Mouse (Mus musculus): Measurements from ENCODE around the gene Gtf2ird1. TPM values are rescaled to one million over a fixed set of nuclear protein-coding genes. Genes with fewer than 3 reads are reported as not detected.

Gtf2ird1 gene
- polyA plus RNA-seq, 1 experiment = 62.0 TPM

- no peak overlapping the region for H3ac ChIP-seq (ENCODE audit: control insufficient read depth, insufficient read length)
- no peak overlapping the region for H3K4me3 ChIP-seq
- TF ChIP-seq MYOD1 (IDR thresholded peaks at IDR 0.05; ENCODE audit: control insufficient read depth in 1 of 3, insufficient read length in 2 of 3, low read depth in 2 of 3) (no peak), TCF3 (IDR thresholded peaks at IDR 0.05; ENCODE audit: insufficient read length, low read depth) (no peak), MAX (IDR thresholded peaks at IDR 0.05; ENCODE audit: low read depth) (no peak), CEBPB (IDR thresholded peaks at IDR 0.05; ENCODE audit: insufficient read depth, poor library complexity, severe bottlenecking) (no peak), USF1 (IDR thresholded peaks at IDR 0.05; ENCODE audit: low read depth) (no peak), REST (IDR thresholded peaks at IDR 0.05; ENCODE audit: insufficient read depth, insufficient read length) (no peak), E2F4 (IDR thresholded peaks at IDR 0.05; ENCODE audit: insufficient read depth) (no peak), MYOG (IDR thresholded peaks at IDR 0.05; ENCODE audit: control insufficient read depth in 1 of 3, insufficient read depth in 1 of 3, insufficient read length in 2 of 3, low read depth in 2 of 3) (no peak), POLR2A (IDR thresholded peaks at IDR 0.05; ENCODE audit: insufficient read length, low read depth) (no peak), POLR2AphosphoS2 (IDR thresholded peaks at IDR 0.05; ENCODE audit: insufficient read length, low read depth) (no peak), TCF12 (IDR thresholded peaks at IDR 0.05; ENCODE audit: insufficient read depth, poor library complexity, severe bottlenecking) (no peak), SRF (IDR thresholded peaks at IDR 0.05; ENCODE audit: control insufficient read depth, insufficient read length, low read depth) (no peak)
- no peaks in the 10 kb centered on the region for H3K27me3 ChIP-seq (ENCODE audit: control insufficient read depth, insufficient read depth, insufficient read length)
- H3K36me3 ChIP-seq (ENCODE audit: control insufficient read depth, insufficient read depth) = no peaks in the 10 kb centered on the region
- H3K4me2 ChIP-seq (ENCODE audit: low read depth) = no peak overlapping the region
- no peaks in the 10 kb centered on the region for H3K79me2 ChIP-seq (ENCODE audit: control insufficient read depth, insufficient read depth)
Observed at GRCm38 (mm10) chr5:134489583-134489982, 33.1 kb upstream of the Gtf2ird1 start.

DNA sequence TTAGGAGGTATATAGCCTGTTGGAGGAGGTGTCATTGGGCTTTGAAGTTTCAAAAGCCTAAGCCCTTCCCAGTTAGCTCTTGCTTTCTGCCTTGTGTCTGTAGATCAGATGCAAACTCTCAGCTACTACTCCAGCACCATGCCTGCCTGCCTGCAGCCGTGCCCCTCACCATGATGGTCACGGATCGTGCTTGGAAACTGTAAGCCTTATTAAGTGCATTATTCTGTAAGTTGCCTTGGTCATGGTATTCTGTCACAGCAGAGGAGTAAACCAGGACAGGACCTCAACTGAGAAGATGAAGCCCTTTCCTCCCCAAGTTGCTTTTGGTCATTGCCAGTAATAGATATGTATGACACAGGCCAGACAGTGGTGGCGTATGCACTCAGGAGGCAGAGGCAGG lies 32.1 kb upstream of the Gtf2ird1 start:
- Histone ChIP-seq H3K79me2 (ENCODE audit: control insufficient read depth, insufficient read depth) (no peaks in the 10 kb centered on the region), H3K36me3 (ENCODE audit: control insufficient read depth, insufficient read depth) (no peaks in the 10 kb centered on the region), H3K4me2 (ENCODE audit: low read depth) (no peak overlapping the region), H3K27me3 (ENCODE audit: control insufficient read depth, insufficient read depth, insufficient read length) (no peaks in the 10 kb centered on the region), H3K4me3 (no peak overlapping the region), H3ac (ENCODE audit: control insufficient read depth, insufficient read length) (no peak overlapping the region)
- TF ChIP-seq USF1 (IDR thresholded peaks at IDR 0.05; ENCODE audit: low read depth) (no peak), SRF (IDR thresholded peaks at IDR 0.05; ENCODE audit: control insufficient read depth, insufficient read length, low read depth) (no peak), REST (IDR thresholded peaks at IDR 0.05; ENCODE audit: insufficient read depth, insufficient read length) (no peak)

DNA sequence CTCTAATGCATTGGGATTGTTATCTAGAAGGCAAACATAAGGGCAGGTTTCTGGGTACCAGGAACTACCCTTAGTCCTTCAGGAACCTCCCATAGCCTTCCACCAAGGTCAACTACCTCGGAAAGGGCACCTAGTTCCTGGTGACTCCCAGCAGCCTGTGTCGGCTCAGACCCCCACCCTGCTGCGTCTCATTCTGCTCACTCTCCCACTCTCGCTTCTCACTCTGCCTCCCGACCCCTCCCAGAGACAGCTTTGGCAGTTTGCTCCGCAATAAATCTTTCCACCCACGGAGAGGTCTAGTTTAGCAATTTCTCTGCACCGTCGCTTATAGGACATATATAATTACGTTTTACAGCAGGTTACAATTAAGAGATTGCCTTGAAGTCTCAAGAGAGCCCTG lies 31.5 kb upstream of the Gtf2ird1 start:
- Histone ChIP-seq H3K79me2 (ENCODE audit: control insufficient read depth, insufficient read depth) (no peaks in the 10 kb centered on the region), H3K4me2 (ENCODE audit: low read depth) (no peak overlapping the region), H3K4me3 (no peak overlapping the region), H3K36me3 (ENCODE audit: control insufficient read depth, insufficient read depth) (no peaks in the 10 kb centered on the region), H3K27me3 (ENCODE audit: control insufficient read depth, insufficient read depth, insufficient read length) (no peaks in the 10 kb centered on the region), H3ac (ENCODE audit: control insufficient read depth, insufficient read length) (no peak overlapping the region)
- TF ChIP-seq TCF12 (IDR thresholded peaks at IDR 0.05; ENCODE audit: insufficient read depth, poor library complexity, severe bottlenecking) (no peak), SRF (IDR thresholded peaks at IDR 0.05; ENCODE audit: control insufficient read depth, insufficient read length, low read depth) (no peak), E2F4 (IDR thresholded peaks at IDR 0.05; ENCODE audit: insufficient read depth) (no peak), MYOD1 (IDR thresholded peaks at IDR 0.05; ENCODE audit: control insufficient read depth in 1 of 3, insufficient read length in 2 of 3, low read depth in 2 of 3) (no peak), REST (IDR thresholded peaks at IDR 0.05; ENCODE audit: insufficient read depth, insufficient read length) (no peak), MYOG (IDR thresholded peaks at IDR 0.05; ENCODE audit: control insufficient read depth in 1 of 3, insufficient read depth in 1 of 3, insufficient read length in 2 of 3, low read depth in 2 of 3) (no peak), TCF3 (IDR thresholded peaks at IDR 0.05; ENCODE audit: insufficient read length, low read depth) (no peak), USF1 (IDR thresholded peaks at IDR 0.05; ENCODE audit: low read depth) (no peak), MAX (IDR thresholded peaks at IDR 0.05; ENCODE audit: low read depth) (no peak), CEBPB (IDR thresholded peaks at IDR 0.05; ENCODE audit: insufficient read depth, poor library complexity, severe bottlenecking) (no peak)

DNA sequence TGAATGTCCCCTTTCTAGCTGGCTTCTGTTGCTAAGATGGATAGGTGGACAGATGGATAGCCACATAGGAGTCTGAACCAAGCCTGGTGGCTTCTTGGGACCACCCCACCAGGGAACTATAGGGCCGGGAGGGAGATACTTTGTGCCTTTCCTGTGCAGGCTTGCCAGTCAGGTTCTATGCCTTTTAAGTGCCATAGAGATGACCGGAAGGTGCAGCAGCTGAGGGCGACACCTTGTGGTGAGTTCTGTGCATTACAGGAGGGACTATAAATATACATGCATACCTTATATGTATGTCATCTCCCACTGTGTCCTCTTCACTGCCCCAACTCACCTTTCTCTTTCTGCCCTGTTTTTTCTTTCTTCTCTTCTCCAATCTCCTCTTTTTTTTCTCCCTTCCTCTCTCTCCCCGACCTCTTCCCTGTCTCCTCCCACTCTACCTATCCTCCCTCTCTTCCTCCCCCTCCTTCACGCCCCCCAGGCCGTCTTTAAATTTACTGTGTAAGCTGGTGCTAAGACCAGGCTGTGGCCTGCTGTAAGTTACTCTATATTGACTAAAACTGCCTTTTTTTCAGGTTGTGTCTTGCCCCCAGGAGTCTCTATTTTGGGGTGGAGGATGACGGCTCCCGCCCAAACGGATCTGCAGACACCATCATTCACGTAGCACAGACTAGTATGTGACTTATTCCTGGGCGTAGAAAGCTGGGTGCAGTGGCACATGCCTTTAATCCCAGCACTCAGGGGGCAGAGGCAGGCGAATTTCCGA lies 29.6 kb upstream of the Gtf2ird1 start:
- Histone ChIP-seq H3K4me3 (no peak overlapping the region), H3K36me3 (ENCODE audit: control insufficient read depth, insufficient read depth) (no peaks in the 10 kb centered on the region), H3ac (ENCODE audit: control insufficient read depth, insufficient read length) (no peak overlapping the region), H3K4me2 (ENCODE audit: low read depth) (no peak overlapping the region), H3K27me3 (ENCODE audit: control insufficient read depth, insufficient read depth, insufficient read length) (no peaks in the 10 kb centered on the region), H3K79me2 (ENCODE audit: control insufficient read depth, insufficient read depth) (no peaks in the 10 kb centered on the region)
- TF ChIP-seq TCF3 (IDR thresholded peaks at IDR 0.05; ENCODE audit: insufficient read length, low read depth) = no peak
- TF ChIP-seq CEBPB (IDR thresholded peaks at IDR 0.05; ENCODE audit: insufficient read depth, poor library complexity, severe bottlenecking) = no peak
- no peak for TF ChIP-seq TCF12 (IDR thresholded peaks at IDR 0.05; ENCODE audit: insufficient read depth, poor library complexity, severe bottlenecking)
- no peak for TF ChIP-seq POLR2AphosphoS2 (IDR thresholded peaks at IDR 0.05; ENCODE audit: insufficient read length, low read depth)

GRCm38 (mm10) chr5:134485183-134485730 lies 28.7 kb upstream of the Gtf2ird1 start:
- Histone ChIP-seq H3ac (ENCODE audit: control insufficient read depth, insufficient read length) (no peak overlapping the region), H3K4me2 (ENCODE audit: low read depth) (no peak overlapping the region), H3K79me2 (ENCODE audit: control insufficient read depth, insufficient read depth) (no peaks in the 10 kb centered on the region), H3K36me3 (ENCODE audit: control insufficient read depth, insufficient read depth) (no peaks in the 10 kb centered on the region), H3K27me3 (ENCODE audit: control insufficient read depth, insufficient read depth, insufficient read length) (no peaks in the 10 kb centered on the region), H3K4me3 (no peak overlapping the region)
- TF ChIP-seq MYOD1 (IDR thresholded peaks at IDR 0.05; ENCODE audit: control insufficient read depth in 1 of 3, insufficient read length in 2 of 3, low read depth in 2 of 3) (no peak), USF1 (IDR thresholded peaks at IDR 0.05; ENCODE audit: low read depth) (no peak), POLR2A (IDR thresholded peaks at IDR 0.05; ENCODE audit: insufficient read length, low read depth) (no peak), E2F4 (IDR thresholded peaks at IDR 0.05; ENCODE audit: insufficient read depth) (no peak), MAX (IDR thresholded peaks at IDR 0.05; ENCODE audit: low read depth) (no peak), TCF12 (IDR thresholded peaks at IDR 0.05; ENCODE audit: insufficient read depth, poor library complexity, severe bottlenecking) (no peak), CEBPB (IDR thresholded peaks at IDR 0.05; ENCODE audit: insufficient read depth, poor library complexity, severe bottlenecking) (no peak), MYOG (IDR thresholded peaks at IDR 0.05; ENCODE audit: control insufficient read depth in 1 of 3, insufficient read depth in 1 of 3, insufficient read length in 2 of 3, low read depth in 2 of 3) (no peak), SRF (IDR thresholded peaks at IDR 0.05; ENCODE audit: control insufficient read depth, insufficient read length, low read depth) (no peak), REST (IDR thresholded peaks at IDR 0.05; ENCODE audit: insufficient read depth, insufficient read length) (no peak)

All from myocyte (in vitro differentiated cells).